Mouse (Mus musculus) testis, postnatal 10 days (tissue): ENCODE results near the gene Efcab6.
A peak's percentile ranks its signal among the peaks of the same experiment; 100 is the strongest.
"Not testable (repeated sequence)": the region's sequence is repeated elsewhere in the genome, so short reads cannot be mapped to it uniquely, and the experiment has no call there.

Experiments used
- DNase-seq: peaks from one replicate; pipeline ENCODE4 v3.0.0; 2021; ENCODE audit warnings: low spot score

Gene Efcab6

GRCm38 (mm10) chr15:84065140-84065539 lies at the start of gene Efcab6:
Gene Efcab6 (minus strand): TSS chr15:84065379.
- peak; percentile 44 for DNase-seq

GRCm38 (mm10) chr15:84113873-84114272 lies 48.7 kb upstream of the Efcab6 start:
- no peak for DNase-seq

- DNase-seq, result peak; percentile 69
Observed at GRCm38 (mm10) chr15:84108899-84109298, 43.7 kb upstream of the Efcab6 start.

GRCm38 (mm10) chr15:84105924-84106500 lies 40.8 kb upstream of the Efcab6 start:
- no peak for DNase-seq

GRCm38 (mm10) chr15:84105105-84105923 lies 40.1 kb upstream of the Efcab6 start, which contains the start of gene Sult4a1:
Gene Sult4a1 (minus strand): TSS chr15:84105754.
- DNase-seq, result peak; percentile 54

GRCm38 (mm10) chr15:84104626-84105025 lies 39.4 kb upstream of the Efcab6 start:
- DNase-seq, result no peak

- not testable (repeated sequence) for DNase-seq
Observed at GRCm38 (mm10) chr15:84097536-84097935, 32.4 kb upstream of the Efcab6 start.

GRCm38 (mm10) chr15:84096051-84096450 lies 30.9 kb upstream of the Efcab6 start:
- no peak for DNase-seq

GRCm38 (mm10) chr15:84094921-84095320 lies 29.7 kb upstream of the Efcab6 start:
- DNase-seq, result no peak

- DNase-seq, result no peak
Observed at GRCm38 (mm10) chr15:84086775-84087174, 21.6 kb upstream of the Efcab6 start.

GRCm38 (mm10) chr15:84086364-84086763 lies 21.2 kb upstream of the Efcab6 start:
- no peak for DNase-seq

GRCm38 (mm10) chr15:84080069-84080468 lies 14.9 kb upstream of the Efcab6 start:
- no peak for DNase-seq

- no peak for DNase-seq
Observed at GRCm38 (mm10) chr15:84079519-84079918, 14.3 kb upstream of the Efcab6 start.

GRCm38 (mm10) chr15:84078667-84079066 lies 13.5 kb upstream of the Efcab6 start:
- no peak for DNase-seq

- DNase-seq, result no peak
Observed at GRCm38 (mm10) chr15:84077151-84077550, 12.0 kb upstream of the Efcab6 start.

GRCm38 (mm10) chr15:84074705-84075185 lies 9.6 kb upstream of the Efcab6 start:
- DNase-seq, result peak; percentile 58

GRCm38 (mm10) chr15:84073911-84074704 lies 8.9 kb upstream of the Efcab6 start:
- peak; percentile 85 for DNase-seq

GRCm38 (mm10) chr15:84073058-84073457 lies 7.9 kb upstream of the Efcab6 start:
- DNase-seq, result no peak

GRCm38 (mm10) chr15:84072226-84072625 lies 7.0 kb upstream of the Efcab6 start:
- peak; percentile 80 for DNase-seq

GRCm38 (mm10) chr15:84070116-84070676 lies 5.0 kb upstream of the Efcab6 start:
- DNase-seq, result no peak

GRCm38 (mm10) chr15:84069455-84070050 lies 4.4 kb upstream of the Efcab6 start:
- DNase-seq, result no peak

- no peak for DNase-seq
Observed at GRCm38 (mm10) chr15:84065701-84066100, 522 bp upstream of the Efcab6 start.
